Mouse (Mus musculus) neural tube, embryonic 12.5 days (tissue): ENCODE measurements around the gene Sccpdh. TPM values are rescaled to one million over a fixed set of nuclear protein-coding genes. Genes with fewer than 3 reads are reported as not detected.

ENCODE experiments used
- polyA plus RNA-seq: library from polyadenylated mRNA; unstranded; fragments of >200 nt; fragmentation: Nextera tagmentation; extraction: Ambion mirVana; gene quantifications from 2 replicates; pipeline ENCODE4 v1.2.1, GENCODE M21; 2016

Sccpdh gene
- polyA plus RNA-seq, 1 experiment from 2014 or later, result 124 TPM

Other genes starting within 250 kb of the Sccpdh start
- 18.8 and 19.8 TPM in 2 replicates for gene Smyd3, start 150.2 kb upstream of the Sccpdh start, polyA plus RNA-seq
- gene Tfb2m, start 121.9 kb upstream of the Sccpdh start, polyA plus RNA-seq, result 25.7 and 36.6 TPM in 2 replicates
- gene Cnst, start 121.8 kb upstream of the Sccpdh start, polyA plus RNA-seq, result 35.1 and 39.7 TPM in 2 replicates
- gene Kif28, start 77.1 kb downstream of the Sccpdh start, polyA plus RNA-seq, result 0.06 TPM in 1 of 2 replicates, not detected in the other
- gene Gm10518, start 135.2 kb downstream of the Sccpdh start, polyA plus RNA-seq, result 0.18 TPM in 1 of 2 replicates, not detected in the other
- gene Ahctf1, start 135.5 kb downstream of the Sccpdh start, polyA plus RNA-seq, result 25.4 and 28.5 TPM in 2 replicates